Mouse (Mus musculus) CH12.LX (cell line): ENCODE results near the gene Itpr2. TPM values are rescaled to one million over a fixed set of nuclear protein-coding genes. Genes with fewer than 3 reads are reported as not detected.

ENCODE experiments used
- DNase-seq: peaks from one replicate; pipeline ENCODE4 v3.0.0-alpha.2; 2013; ENCODE audit errors: extremely low read depth
- H3K27ac ChIP-seq: 2 replicates; pipeline ENCODE4 v1.5.1; 2012; ENCODE audit warnings: low read depth, mild to moderate bottlenecking, control low read depth, moderate library complexity; ENCODE audit not compliant: insufficient read depth
- H3K27me3 ChIP-seq: replicated peaks from 2 replicates; pipeline ENCODE3; 2012; ENCODE audit warnings: inconsistent platforms
- H3K36me3 ChIP-seq, 2 experiments: replicated peaks in 1 of 2; 2 replicates each; pipeline versions ENCODE3 to v1.6.1; 2012; ENCODE audit warnings: inconsistent platforms in 1 of 2, low read length in 1 of 2, mild to moderate bottlenecking in 1 of 2, mixed read lengths in 1 of 2, moderate library complexity in 1 of 2; ENCODE audit not compliant: control insufficient read depth in 1 of 2, insufficient read depth in 1 of 2
- H3K4me1 ChIP-seq, 2 experiments: 2 replicates each; pipeline ENCODE4 v1.6.1; 2012; ENCODE audit warnings: inconsistent platforms in 1 of 2, moderate library complexity in 1 of 2; ENCODE audit not compliant: insufficient read depth in 2 of 2, control insufficient read depth in 1 of 2
- H3K4me2 ChIP-seq: 2 replicates; pipeline ENCODE4 v1.6.1; 2012; ENCODE audit warnings: low read depth, mild to moderate bottlenecking, control low read depth; ENCODE audit not compliant: poor library complexity, insufficient read depth, severe bottlenecking
- H3K4me3 ChIP-seq, 3 experiments: fragments of 150-350 bp in 1 of 3; sonication (generic) in 1 of 3; replicated peaks in 1 of 3; 2 replicates each; pipeline versions ENCODE3 to v1.5.1; 2011 to 2012; ENCODE audit warnings: low read depth in 2 of 3, low read length in 2 of 3, mild to moderate bottlenecking in 2 of 3, moderate library complexity in 2 of 3, control low read depth in 1 of 3, improper control_type of control experiment in 1 of 3, inconsistent platforms in 1 of 3, mixed read lengths in 1 of 3; ENCODE audit not compliant: poor library complexity in 1 of 3
- H3K79me2 ChIP-seq: replicated peaks from 2 replicates; pipeline ENCODE4 v1.6.1; 2012; ENCODE audit warnings: mild to moderate bottlenecking, moderate library complexity; ENCODE audit not compliant: control insufficient read depth, poor library complexity, insufficient read depth, severe bottlenecking; ENCODE audit errors: extremely low read depth
- H3K9ac ChIP-seq: 2 replicates; pipeline ENCODE4 v1.6.1; 2012; ENCODE audit warnings: low read depth, mild to moderate bottlenecking, control low read depth, moderate library complexity; ENCODE audit not compliant: insufficient read depth
- H3K9me3 ChIP-seq: replicated peaks from 2 replicates; pipeline ENCODE3; 2012; ENCODE audit warnings: low read length, inconsistent platforms, mixed read lengths
- CTCF ChIP-seq, 2 experiments: IDR thresholded peaks in 1 of 2; conservative IDR thresholded peaks in 1 of 2; 2 replicates each; pipeline ENCODE4 v1.5.1; 2011 to 2012; ENCODE audit warnings: low read depth in 2 of 2, low read length in 2 of 2, improper control_type of control experiment in 1 of 2, inconsistent platforms in 1 of 2, mild to moderate bottlenecking in 1 of 2, moderate library complexity in 1 of 2
- EP300 ChIP-seq: IDR thresholded peaks from 2 replicates; pipeline ENCODE4 v1.6.1; 2011; ENCODE audit warnings: low read length, improper control_type of control experiment
- GABPA ChIP-seq: IDR thresholded peaks from 2 replicates; pipeline ENCODE4 v1.6.1; 2012; ENCODE audit warnings: low read depth, low read length, improper control_type of control experiment, inconsistent platforms; ENCODE audit not compliant: insufficient replicate concordance
- JUN ChIP-seq: IDR thresholded peaks from 2 replicates; pipeline ENCODE4 v1.6.1; 2011; ENCODE audit warnings: low read depth, mild to moderate bottlenecking, low read length, improper control_type of control experiment, moderate library complexity; ENCODE audit not compliant: insufficient read depth
- KAT2A ChIP-seq: IDR thresholded peaks from 2 replicates; pipeline ENCODE4 v1.6.1; 2012; ENCODE audit warnings: low read length, improper control_type of control experiment, inconsistent platforms; ENCODE audit not compliant: insufficient replicate concordance
- MAFK ChIP-seq: IDR thresholded peaks from 2 replicates; pipeline ENCODE4 v1.6.1; 2011; ENCODE audit warnings: low read length, improper control_type of control experiment; ENCODE audit not compliant: insufficient replicate concordance
- MAZ ChIP-seq: IDR thresholded peaks from 2 replicates; pipeline ENCODE4 v1.6.1; 2012; ENCODE audit warnings: low read depth, mild to moderate bottlenecking, inconsistent platforms, low read length, improper control_type of control experiment, moderate library complexity
- MXI1 ChIP-seq: IDR thresholded peaks from 2 replicates; pipeline ENCODE4 v1.6.1; 2011; ENCODE audit warnings: mild to moderate bottlenecking, low read depth, low read length, improper control_type of control experiment
- MYC ChIP-seq: IDR thresholded peaks from 2 replicates; pipeline ENCODE4 v1.6.1; 2011; ENCODE audit warnings: low read depth, mild to moderate bottlenecking, improper control_type of control experiment, low read length
- NRF1 ChIP-seq: IDR thresholded peaks from 2 replicates; pipeline ENCODE4 v1.6.1; 2014; ENCODE audit warnings: low read depth, mild to moderate bottlenecking, inconsistent platforms, low read length, improper control_type of control experiment, moderate library complexity
- POLR2AphosphoS2 ChIP-seq: IDR thresholded peaks from 2 replicates; pipeline ENCODE4 v1.6.1; 2011; ENCODE audit warnings: low read depth, low read length, improper control_type of control experiment
- RAD21 ChIP-seq: IDR thresholded peaks from 2 replicates; pipeline ENCODE4 v1.6.1; 2011; ENCODE audit warnings: low read depth, mild to moderate bottlenecking, low read length, improper control_type of control experiment, moderate library complexity
- RCOR1 ChIP-seq: conservative IDR thresholded peaks from 2 replicates; pipeline ENCODE4 v1.6.1; 2012; ENCODE audit warnings: low read depth, mild to moderate bottlenecking, inconsistent platforms, low read length, improper control_type of control experiment
- SIN3A ChIP-seq: IDR thresholded peaks from 2 replicates; pipeline ENCODE4 v1.6.1; 2012; ENCODE audit warnings: low read length, improper control_type of control experiment, inconsistent platforms
- SMC3 ChIP-seq: IDR thresholded peaks from 2 replicates; pipeline ENCODE4 v1.6.1; 2011; ENCODE audit warnings: low read depth, low read length, improper control_type of control experiment
- TBP ChIP-seq: conservative IDR thresholded peaks from 2 replicates; pipeline ENCODE4 v1.6.1; 2011; ENCODE audit warnings: low read depth, low read length, improper control_type of control experiment
- TCF12 ChIP-seq: IDR thresholded peaks from 2 replicates; pipeline ENCODE4 v1.6.1; 2014; ENCODE audit warnings: low read depth, mild to moderate bottlenecking, inconsistent platforms, low read length, improper control_type of control experiment
- UBTF ChIP-seq: IDR thresholded peaks from 2 replicates; pipeline ENCODE4 v1.6.1; 2012; ENCODE audit warnings: low read depth, mild to moderate bottlenecking, inconsistent platforms, low read length, improper control_type of control experiment, moderate library complexity
- USF2 ChIP-seq: conservative IDR thresholded peaks from 2 replicates; pipeline ENCODE4 v1.6.1; 2011; ENCODE audit warnings: low read depth, low read length, improper control_type of control experiment
- dilution Hi-C: fragments of 300-500 bp; cut with MboI; formaldehyde crosslinking; loops from 2 replicates; pipeline ENCODE4 v1.14.3; 2020; ENCODE audit warnings: low sequenced_read_pairs; ENCODE audit not compliant: extremely low pct_unique_long_range_greater_than_20kb, extremely low pct_ligation_motif_present
- in situ Hi-C: fragments of 300-500 bp; cut with MboI; formaldehyde crosslinking; loops from 3 replicates; pipeline ENCODE4 v1.14.3; 2019; ENCODE audit warnings: low sequenced_read_pairs, low pct_ligation_motif_present, low pct_unique_long_range_greater_than_20kb, mixed read lengths
- polyA plus RNA-seq: library from polyadenylated mRNA; unstranded; fragments of >175 nt; gene quantifications from 2 replicates; pipeline ENCODE4 v1.2.1, GENCODE M21; 2012; ENCODE audit warnings: low read depth; ENCODE audit not compliant: insufficient read length
- total RNA-seq, 2 experiments: library from RNA; depleted of rRNA; stranded (reverse); fragments of 300-350 nt in 1 of 2; fragments of >200 nt in 1 of 2; gene quantifications; 2 replicates each; pipeline ENCODE4 v1.2.3; 2012 to 2014

The Itpr2 gene
- total and polyA plus RNA-seq, 3 experiments, result 3.5 to 8.9 (median 4.4) TPM

GRCm38 (mm10) chr6:146303336-146303735, 198.7 kb downstream of the Itpr2 start:
- Histone ChIP-seq H3K4me2 (no peak overlapping the region), H3K9ac (no peak overlapping the region), H3K79me2 (no peaks in the 10 kb centered on the region), H3K4me3 (no peak overlapping the region), H3K36me3 (peaks cover 0 to 3% of the 10 kb centered on the region in 2 experiments), H3K9me3 (no peaks in the 10 kb centered on the region), H3K4me1 (no peaks in the 10 kb centered on the region; a peak in 1 of 4 replicates), H3K27me3 (no peaks in the 10 kb centered on the region), H3K27ac (no peak overlapping the region)
- DNase-seq, result no peak
- in situ Hi-C loops (no loop called here), dilution Hi-C loops (no loop called here)
- TF ChIP-seq TCF12, result no peak
- TF ChIP-seq MXI1, result no peak
- TF ChIP-seq MYC, result no peak
- TF ChIP-seq RCOR1, result no peak
- no peak for TF ChIP-seq JUN

- dilution Hi-C loops (no loop called here), in situ Hi-C loops (no loop called here)
- DNase-seq, result no peak
- Histone ChIP-seq H3K9ac (no peak overlapping the region), H3K79me2 (no peaks in the 10 kb centered on the region), H3K4me2 (no peak overlapping the region), H3K4me1 (no peaks in the 10 kb centered on the region; a peak in 1 of 4 replicates), H3K36me3 (peaks cover 0 to 4% of the 10 kb centered on the region in 2 experiments), H3K4me3 (no peak overlapping the region), H3K27ac (no peak overlapping the region), H3K9me3 (no peaks in the 10 kb centered on the region), H3K27me3 (no peaks in the 10 kb centered on the region)
- TF ChIP-seq CTCF (conservative IDR thresholded peaks at IDR 0.05 in 1 of 2, IDR thresholded peaks at IDR 0.05 in 1 of 2; ENCODE audit: low read depth in 2 of 2, low read length in 2 of 2) (no peak), MAZ (no peak), EP300 (no peak), JUN (no peak), MYC (no peak), TCF12 (no peak), SIN3A (no peak), NRF1 (no peak), KAT2A (no peak), USF2 (no peak), GABPA (no peak), POLR2AphosphoS2 (no peak), UBTF (no peak), TBP (no peak), SMC3 (no peak), RAD21 (no peak), MAFK (no peak)
These were observed 199.4 kb downstream of the Itpr2 start for GRCm38 (mm10) chr6:146302574-146303130.
